Mouse (Mus musculus): ENCODE measurements at regions not wholly inside any gene's neighbourhood (a gene's known extent, or its start where the extent isn't known, plus 50 kb on each side); places are given as distances from the start of the nearest gene placed in this dataset.
"Not testable (repeated sequence)": the region's sequence is repeated elsewhere in the genome, so short reads cannot be mapped to it uniquely, and the experiment has no call there.

GRCm38 (mm10) chr11:24301201-24301600, 223.3 kb downstream of the Bcl11a start:
- Histone ChIP-seq H3K27me3 (replicated peaks) (no peaks in the 10 kb centered on the region), H3K27ac (no peak overlapping the region), H3K4me2 (replicated peaks) (no peak overlapping the region), H3K36me3 (no peaks in the 10 kb centered on the region), H3K4me3 (replicated peaks) (no peak overlapping the region), H3K9ac (no peak overlapping the region), H3K9me3 (no peaks in the 10 kb centered on the region), H3K4me1 (replicated peaks) (peaks cover 20% of the 10 kb centered on the region)
- no peak for ATAC-seq
- WGBS: 81% methylated on average over 3 of the region's 3 CpGs

GRCm38 (mm10) chr11:24305145-24305553, 227.3 kb downstream of the Bcl11a start:
- Histone ChIP-seq H3K9me3 (no peaks in the 10 kb centered on the region), H3K4me3 (replicated peaks) (peak overlapping the region; percentile 31), H3K27me3 (replicated peaks) (no peaks in the 10 kb centered on the region), H3K27ac (no peak overlapping the region), H3K9ac (0 out of 2 replicates have a peak overlapping the region, but pooled peaks have one; percentile 8), H3K4me2 (replicated peaks) (peak overlapping the region; percentile 63), H3K4me1 (replicated peaks) (peaks cover 14% of the 10 kb centered on the region), H3K36me3 (no peaks in the 10 kb centered on the region)
- peak; percentile 82 for ATAC-seq
- 10% methylated on average over 17 of the region's 17 CpGs for WGBS

GRCm38 (mm10) chr11:24305691-24306090, 227.8 kb downstream of the Bcl11a start:
- no peak overlapping the region for H3K9ac ChIP-seq
- no peaks in the 10 kb centered on the region for H3K27me3 ChIP-seq (replicated peaks)
- ATAC-seq: peak; percentile 86
- H3K36me3 ChIP-seq: no peaks in the 10 kb centered on the region
- H3K4me2 ChIP-seq (replicated peaks): peak overlapping the region; percentile 63
- no peak overlapping the region for H3K27ac ChIP-seq
- no peaks in the 10 kb centered on the region for H3K9me3 ChIP-seq
- peaks cover 14% of the 10 kb centered on the region; the same call in 1 of the 2 replicates for H3K4me1 ChIP-seq (replicated peaks)
- peak overlapping the region; percentile 31 for H3K4me3 ChIP-seq (replicated peaks)
- 15% methylated on average over 11 of the region's 11 CpGs for WGBS

- 80% methylated on average over 2 of the region's 2 CpGs for WGBS
- Histone ChIP-seq H3K36me3 (no peaks in the 10 kb centered on the region), H3K27me3 (replicated peaks) (no peaks in the 10 kb centered on the region), H3K9ac (no peak overlapping the region), H3K4me1 (replicated peaks) (peaks cover 14% of the 10 kb centered on the region; the same call in 1 of the 2 replicates), H3K27ac (no peak overlapping the region), H3K4me3 (replicated peaks) (0 out of 2 replicates have a peak overlapping the region, but pooled peaks have one; percentile 31), H3K9me3 (no peaks in the 10 kb centered on the region), H3K4me2 (replicated peaks) (peak overlapping the region; percentile 63)
- ATAC-seq: no peak; the same call in 1 of the 2 replicates
These were observed 228.2 kb downstream of the Bcl11a start for GRCm38 (mm10) chr11:24306101-24306500.

GRCm38 (mm10) chr11:24307601-24308252, 229.9 kb downstream of the Bcl11a start:
- Histone ChIP-seq H3K4me2 (replicated peaks) (no peak overlapping the region), H3K36me3 (no peaks in the 10 kb centered on the region), H3K9ac (no peak overlapping the region), H3K27me3 (replicated peaks) (no peaks in the 10 kb centered on the region), H3K27ac (no peak overlapping the region), H3K4me3 (replicated peaks) (no peak overlapping the region), H3K4me1 (replicated peaks) (peaks cover 14% of the 10 kb centered on the region; the same call in 1 of the 2 replicates), H3K9me3 (no peaks in the 10 kb centered on the region)
- peak; percentile 52 for ATAC-seq
- 57% methylated on average over 6 of the region's 6 CpGs for WGBS

DNA sequence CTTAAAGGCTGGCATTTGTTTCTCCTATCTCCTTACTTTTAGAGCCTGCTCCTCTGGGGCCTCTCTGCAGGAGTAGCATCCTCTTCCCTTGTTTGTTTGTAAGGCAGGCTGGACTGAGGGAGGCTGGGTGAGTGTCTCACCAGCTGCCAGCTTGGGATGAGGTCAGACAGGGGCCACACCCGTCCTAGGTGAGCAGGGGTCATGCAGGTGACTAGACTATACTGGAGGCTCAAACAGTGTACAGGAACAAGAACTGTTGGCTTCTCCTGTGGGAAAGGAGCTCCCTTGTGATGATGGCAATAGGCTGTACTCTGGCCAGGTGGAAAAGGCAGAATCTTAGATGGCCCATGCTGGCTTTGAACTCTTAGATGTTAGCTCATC, 230.4 kb downstream of the Bcl11a start:
- Histone ChIP-seq H3K4me3 (replicated peaks) (no peak overlapping the region), H3K4me2 (replicated peaks) (no peak overlapping the region), H3K4me1 (replicated peaks) (peaks cover 14% of the 10 kb centered on the region; the same call in 1 of the 2 replicates), H3K9ac (no peak overlapping the region), H3K9me3 (no peaks in the 10 kb centered on the region), H3K27me3 (replicated peaks) (no peaks in the 10 kb centered on the region), H3K27ac (no peak overlapping the region), H3K36me3 (no peaks in the 10 kb centered on the region)
- WGBS: 21% methylated on average over 1 of the region's 1 CpGs
- ATAC-seq: peak; percentile 63

DNA sequence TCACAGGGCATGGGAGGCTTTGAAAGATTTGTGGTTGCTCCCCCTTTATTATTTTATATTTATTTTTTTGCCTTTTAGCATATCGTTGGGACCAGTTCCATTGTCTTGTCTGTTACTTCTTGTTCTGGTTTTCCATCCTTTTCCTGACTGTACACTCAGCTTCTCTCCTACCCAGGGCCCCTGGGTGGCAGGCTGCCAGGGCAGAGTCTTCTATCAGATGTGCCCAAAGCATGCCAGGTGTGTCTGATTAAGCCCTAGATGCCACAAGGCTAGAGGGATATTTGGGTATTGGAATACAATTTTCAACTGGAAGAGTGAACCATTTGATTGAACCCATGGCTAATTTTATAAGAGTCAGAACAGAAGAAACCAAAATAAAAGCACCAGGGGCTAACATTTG, 236.2 kb downstream of the Bcl11a start:
- H3K27ac ChIP-seq: no peak overlapping the region
- H3K9ac ChIP-seq: no peak overlapping the region
- H3K36me3 ChIP-seq: no peaks in the 10 kb centered on the region
- WGBS: 78% methylated on average over 1 of the region's 1 CpGs
- H3K4me1 ChIP-seq (replicated peaks): no peaks in the 10 kb centered on the region
- no peak for ATAC-seq
- no peaks in the 10 kb centered on the region for H3K27me3 ChIP-seq (replicated peaks)
- H3K4me2 ChIP-seq (replicated peaks): no peak overlapping the region
- H3K9me3 ChIP-seq: no peaks in the 10 kb centered on the region
- no peak overlapping the region for H3K4me3 ChIP-seq (replicated peaks)

- no peak overlapping the region for H3K9ac ChIP-seq
- no peaks in the 10 kb centered on the region for H3K9me3 ChIP-seq
- no peaks in the 10 kb centered on the region for H3K27me3 ChIP-seq (replicated peaks)
- no peak for ATAC-seq
- no peaks in the 10 kb centered on the region for H3K4me1 ChIP-seq (replicated peaks)
- no peak overlapping the region for H3K4me3 ChIP-seq (replicated peaks)
- no peaks in the 10 kb centered on the region for H3K36me3 ChIP-seq
- WGBS: 76% methylated on average over 3 of the region's 3 CpGs
- no peak overlapping the region for H3K27ac ChIP-seq
- H3K4me2 ChIP-seq (replicated peaks): no peak overlapping the region
These were observed 237.7 kb downstream of the Bcl11a start for GRCm38 (mm10) chr11:24315582-24315981.

GRCm38 (mm10) chr11:24316198-24316597, 238.3 kb downstream of the Bcl11a start:
- Histone ChIP-seq H3K9me3 (no peaks in the 10 kb centered on the region), H3K4me1 (replicated peaks) (no peaks in the 10 kb centered on the region), H3K4me2 (replicated peaks) (no peak overlapping the region), H3K36me3 (no peaks in the 10 kb centered on the region), H3K27me3 (replicated peaks) (no peaks in the 10 kb centered on the region), H3K4me3 (replicated peaks) (no peak overlapping the region), H3K27ac (no peak overlapping the region), H3K9ac (no peak overlapping the region)
- ATAC-seq: no peak
- 76% methylated on average over 4 of the region's 4 CpGs for WGBS

DNA sequence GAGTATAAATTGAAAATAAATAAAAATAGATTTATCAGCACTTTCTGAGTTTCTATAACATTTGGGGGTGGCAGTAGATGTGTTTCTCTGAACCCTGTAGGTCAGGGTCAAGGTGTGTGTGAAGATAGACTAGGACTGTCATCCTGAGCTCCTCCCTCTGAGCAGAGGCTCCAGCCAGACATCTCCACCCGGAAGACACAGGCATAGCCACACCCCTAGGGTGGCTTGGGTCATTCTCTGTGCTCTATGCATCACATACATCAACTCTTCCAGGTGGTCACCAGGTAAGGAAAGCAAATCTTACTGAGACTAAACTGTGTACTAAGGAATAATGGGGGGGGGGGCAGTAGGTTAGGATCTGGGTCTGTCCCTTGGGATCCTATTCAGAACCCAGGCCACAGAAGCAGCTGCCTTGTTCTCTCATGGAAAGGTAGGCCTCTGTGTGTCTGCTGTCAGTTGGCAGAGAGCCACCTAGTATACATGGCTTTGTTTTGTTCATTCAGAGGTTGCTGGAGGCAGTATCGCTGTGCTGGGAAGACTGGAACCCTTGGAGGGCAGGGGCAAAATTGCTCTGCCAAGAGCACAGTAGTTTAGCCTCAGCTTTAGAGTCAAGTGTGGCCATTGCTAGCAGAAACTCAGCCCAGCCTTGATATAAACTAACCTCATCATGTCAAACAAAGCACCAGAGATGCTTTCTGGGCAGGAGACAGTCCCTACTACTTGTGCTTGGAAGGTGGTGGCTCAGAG, 240.3 kb downstream of the Bcl11a start:
- Histone ChIP-seq H3K36me3 (no peaks in the 10 kb centered on the region), H3K4me2 (replicated peaks) (no peak overlapping the region), H3K9ac (no peak overlapping the region), H3K4me3 (replicated peaks) (no peak overlapping the region), H3K4me1 (replicated peaks) (no peaks in the 10 kb centered on the region), H3K27me3 (replicated peaks) (no peaks in the 10 kb centered on the region), H3K9me3 (no peaks in the 10 kb centered on the region), H3K27ac (no peak overlapping the region)
- ATAC-seq: no peak
- 60% methylated on average over 2 of the region's 2 CpGs for WGBS

DNA sequence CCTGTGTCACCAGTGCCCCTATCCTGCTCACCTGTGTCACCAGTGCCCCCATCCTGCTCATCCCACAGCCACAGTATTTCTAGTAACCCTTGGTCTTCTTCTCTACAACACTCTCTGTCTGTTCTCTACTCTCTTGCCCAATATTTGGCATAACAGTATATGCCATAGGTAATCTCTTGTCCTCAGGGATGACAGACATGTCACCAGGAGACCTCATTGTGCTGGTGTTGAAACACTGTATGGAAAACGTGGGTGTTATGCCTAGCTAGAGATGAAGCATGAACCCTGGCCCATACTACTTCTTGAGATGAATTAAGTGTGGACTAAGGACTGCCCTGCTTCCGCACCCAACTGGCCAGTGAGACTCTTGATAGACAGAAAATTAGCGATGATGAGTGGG, 241.4 kb downstream of the Bcl11a start:
- Histone ChIP-seq H3K4me2 (replicated peaks) (no peak overlapping the region), H3K36me3 (no peaks in the 10 kb centered on the region), H3K4me1 (replicated peaks) (no peaks in the 10 kb centered on the region), H3K9ac (no peak overlapping the region), H3K9me3 (no peaks in the 10 kb centered on the region), H3K4me3 (replicated peaks) (no peak overlapping the region), H3K27me3 (replicated peaks) (no peaks in the 10 kb centered on the region), H3K27ac (no peak overlapping the region)
- 82% methylated on average over 3 of the region's 3 CpGs for WGBS
- ATAC-seq: no peak

DNA sequence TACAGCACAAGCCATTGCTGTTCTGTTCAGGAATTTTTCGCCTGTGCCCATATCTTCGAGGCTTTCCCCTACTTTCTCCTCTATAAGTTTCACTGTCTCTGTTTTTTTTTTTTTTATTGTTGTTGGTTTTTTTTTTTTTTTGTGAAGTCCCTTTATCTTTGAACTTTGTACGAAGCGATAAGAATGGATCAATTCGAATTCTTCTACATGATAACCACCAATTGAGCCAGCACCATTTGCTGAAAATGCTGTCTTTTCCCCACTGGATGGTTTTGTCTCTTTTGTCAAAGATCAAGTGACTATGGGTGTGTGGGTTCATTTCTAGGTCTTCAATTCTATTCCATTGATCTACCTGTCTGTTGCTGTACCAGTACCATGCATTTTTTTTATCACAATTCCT, 244.6 kb downstream of the Bcl11a start:
- H3K9me3 ChIP-seq; H3K27me3 ChIP-seq (replicated peaks); H3K4me2 ChIP-seq (replicated peaks); ATAC-seq; H3K4me3 ChIP-seq (replicated peaks); H3K36me3 ChIP-seq; H3K4me1 ChIP-seq (replicated peaks); H3K27ac ChIP-seq; H3K9ac ChIP-seq: not testable (repeated sequence)
- WGBS: 78% methylated on average over 5 of the region's 5 CpGs

GRCm38 (mm10) chr11:24328481-24328880, 250.6 kb downstream of the Bcl11a start:
- Histone ChIP-seq H3K27ac (no peak overlapping the region), H3K27me3 (replicated peaks) (no peaks in the 10 kb centered on the region), H3K9ac (no peak overlapping the region), H3K36me3 (no peaks in the 10 kb centered on the region), H3K4me3 (replicated peaks) (no peak overlapping the region), H3K9me3 (no peaks in the 10 kb centered on the region), H3K4me2 (replicated peaks) (no peak overlapping the region), H3K4me1 (replicated peaks) (no peaks in the 10 kb centered on the region)
- no peak for ATAC-seq
- 59% methylated on average over 4 of the region's 4 CpGs for WGBS

All from intestine, embryonic 15.5 days (tissue).